Mouse (Mus musculus): ENCODE data around the gene Vps8. TPM values are rescaled to one million over a fixed set of nuclear protein-coding genes. Genes with fewer than 3 reads are reported as not detected.

Vps8 gene
- polyA plus RNA-seq, 1 experiment from 2014 or later: 25.6 TPM

- no peak for ATAC-seq
- WGBS: 75% methylated on average over 7 of the region's 7 CpGs
These were observed 147.0 kb downstream of the Vps8 start for GRCm38 (mm10) chr16:21569952-21570351.

DNA sequence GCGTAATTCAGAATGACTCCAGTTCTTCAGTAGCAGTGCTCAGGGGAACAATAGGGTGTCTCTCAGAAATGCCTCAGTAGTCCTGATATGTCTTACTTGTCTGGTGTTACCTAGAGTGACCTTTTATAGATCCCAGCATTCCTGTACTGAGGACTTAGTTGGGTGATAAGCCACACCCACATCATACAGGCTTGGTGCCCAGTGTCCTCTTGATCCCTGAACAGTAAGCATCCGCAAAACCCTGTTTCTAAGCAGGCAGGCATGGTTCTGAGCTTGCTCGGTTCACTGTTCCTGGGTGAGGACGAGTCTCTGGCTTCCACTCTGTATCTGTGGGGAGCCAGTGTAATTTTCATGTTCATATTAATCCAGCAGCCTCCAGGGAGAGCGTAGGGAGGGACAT is 147.9 kb downstream of the Vps8 start:
- no peak overlapping the region for H3K27ac ChIP-seq
- peaks cover 7% of the 10 kb centered on the region for H3K36me3 ChIP-seq (ENCODE audit: poor library complexity, severe bottlenecking)
- ATAC-seq: no peak
- WGBS: 91% methylated on average over 5 of the region's 5 CpGs
- no peaks in the 10 kb centered on the region for H3K4me1 ChIP-seq
- H3K4me3 ChIP-seq: no peak overlapping the region
- no peak overlapping the region for H3K4me2 ChIP-seq
- H3K9ac ChIP-seq: no peak overlapping the region
- no peaks in the 10 kb centered on the region for H3K9me3 ChIP-seq (replicated peaks)
- no peaks in the 10 kb centered on the region for H3K27me3 ChIP-seq

More at GRCm38 (mm10) chr16:21569952-21570351, 147.0 kb downstream of the Vps8 start:
- Histone ChIP-seq H3K4me3 (no peak overlapping the region), H3K9me3 (replicated peaks) (no peaks in the 10 kb centered on the region), H3K27ac (no peak overlapping the region), H3K4me1 (no peaks in the 10 kb centered on the region), H3K4me2 (no peak overlapping the region), H3K36me3 (ENCODE audit: poor library complexity, severe bottlenecking) (peaks cover 7% of the 10 kb centered on the region), H3K9ac (no peak overlapping the region), H3K27me3 (no peaks in the 10 kb centered on the region)

DNA sequence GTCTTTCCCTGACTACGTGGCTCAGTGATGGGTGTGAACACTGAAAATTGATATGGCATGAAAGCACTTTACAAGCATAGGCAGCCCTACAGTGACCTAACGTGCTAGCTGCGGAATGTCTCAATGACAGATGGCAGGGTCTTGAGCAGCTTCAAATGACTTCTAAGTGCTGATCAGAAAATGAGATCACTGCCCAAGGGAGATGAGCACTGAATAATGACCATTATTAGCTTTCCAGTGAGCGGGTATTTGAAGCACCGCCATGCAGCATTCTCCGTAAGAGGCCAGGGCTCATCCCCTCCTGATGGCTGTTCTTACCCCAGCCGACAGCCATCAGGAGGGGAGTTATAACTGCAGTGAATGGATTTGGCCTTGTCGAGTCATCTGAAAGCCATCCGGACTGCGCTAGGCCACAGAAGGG is 153.1 kb downstream of the Vps8 start:
- H3K27me3 ChIP-seq: no peaks in the 10 kb centered on the region
- no peak overlapping the region for H3K27ac ChIP-seq
- 70% methylated on average over 10 of the region's 10 CpGs for WGBS
- H3K4me2 ChIP-seq: no peak overlapping the region
- no peak for ATAC-seq
- H3K36me3 ChIP-seq (ENCODE audit: poor library complexity, severe bottlenecking): peaks cover 5% of the 10 kb centered on the region; the same call in 1 of the 2 replicates
- H3K4me3 ChIP-seq: no peak overlapping the region
- H3K9me3 ChIP-seq (replicated peaks): no peaks in the 10 kb centered on the region
- H3K9ac ChIP-seq: no peak overlapping the region
- no peaks in the 10 kb centered on the region for H3K4me1 ChIP-seq

- Histone ChIP-seq H3K27ac (no peak overlapping the region), H3K9ac (no peak overlapping the region), H3K4me1 (no peaks in the 10 kb centered on the region), H3K9me3 (replicated peaks) (no peaks in the 10 kb centered on the region), H3K36me3 (ENCODE audit: poor library complexity, severe bottlenecking) (no peaks in the 10 kb centered on the region), H3K4me2 (no peak overlapping the region), H3K27me3 (no peaks in the 10 kb centered on the region), H3K4me3 (no peak overlapping the region)
- 87% methylated on average over 6 of the region's 6 CpGs for WGBS
- no peak for ATAC-seq
These were observed 166.2 kb downstream of the Vps8 start for GRCm38 (mm10) chr16:21589110-21589509.

DNA sequence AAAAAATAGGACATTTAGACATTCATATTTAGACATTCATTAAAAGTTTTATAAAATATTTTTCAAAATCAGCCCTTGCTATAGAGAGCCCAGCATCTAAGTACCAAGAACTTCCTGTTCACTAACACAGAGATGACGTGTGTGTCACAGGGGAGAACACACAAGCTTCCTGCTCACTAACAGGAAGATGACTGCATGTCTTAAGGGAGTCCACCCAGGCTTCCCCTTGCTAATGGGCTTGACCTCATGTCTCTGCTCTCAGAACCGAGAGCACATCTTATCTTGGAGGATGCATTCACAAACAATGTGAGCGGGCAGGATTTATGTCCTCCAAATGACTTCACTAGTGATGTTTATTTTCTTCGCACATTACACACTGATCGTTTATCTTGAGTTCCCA is 167.9 kb downstream of the Vps8 start:
- WGBS: 87% methylated on average over 5 of the region's 5 CpGs
- no peak overlapping the region for H3K27ac ChIP-seq
- no peaks in the 10 kb centered on the region for H3K4me1 ChIP-seq
- no peaks in the 10 kb centered on the region for H3K36me3 ChIP-seq (ENCODE audit: poor library complexity, severe bottlenecking)
- H3K4me2 ChIP-seq: no peak overlapping the region
- no peak overlapping the region for H3K9ac ChIP-seq
- no peak for ATAC-seq
- no peak overlapping the region for H3K4me3 ChIP-seq
- no peaks in the 10 kb centered on the region for H3K27me3 ChIP-seq
- H3K9me3 ChIP-seq (replicated peaks): no peaks in the 10 kb centered on the region

DNA sequence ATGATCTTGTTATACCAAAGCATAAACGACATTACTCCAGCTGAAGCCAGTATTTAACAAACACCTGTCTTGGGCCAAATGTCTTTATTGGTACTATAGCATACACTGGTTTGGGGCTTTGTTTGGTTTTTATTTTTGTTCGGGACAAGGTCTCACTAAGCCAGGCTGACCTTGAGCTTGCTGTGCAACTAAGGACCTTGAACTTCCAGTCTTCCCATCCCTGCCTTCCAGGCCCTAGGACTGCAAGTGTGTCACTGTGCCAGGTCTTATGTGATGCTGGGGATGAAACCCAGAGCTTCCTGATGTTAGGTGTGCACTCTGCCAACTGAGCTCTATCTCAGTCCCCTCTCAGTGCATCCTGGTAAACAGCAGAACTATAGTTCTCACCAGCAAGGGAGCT is 168.6 kb downstream of the Vps8 start:
- ATAC-seq: no peak
- H3K9ac ChIP-seq: no peak overlapping the region
- H3K4me3 ChIP-seq: no peak overlapping the region
- H3K9me3 ChIP-seq (replicated peaks): no peaks in the 10 kb centered on the region
- H3K4me1 ChIP-seq: no peaks in the 10 kb centered on the region
- H3K4me2 ChIP-seq: no peak overlapping the region
- H3K27ac ChIP-seq: no peak overlapping the region
- WGBS: 90% methylated on average over 2 of the region's 2 CpGs
- no peaks in the 10 kb centered on the region for H3K27me3 ChIP-seq
- no peaks in the 10 kb centered on the region for H3K36me3 ChIP-seq (ENCODE audit: poor library complexity, severe bottlenecking)

GRCm38 (mm10) chr16:21595539-21595938 is 172.6 kb downstream of the Vps8 start:
- WGBS: 79% methylated on average over 6 of the region's 6 CpGs

GRCm38 (mm10) chr16:21604354-21604753 is 181.4 kb downstream of the Vps8 start:
- no peak overlapping the region for H3K27ac ChIP-seq

More at GRCm38 (mm10) chr16:21595539-21595938, 172.6 kb downstream of the Vps8 start:
- Histone ChIP-seq H3K27me3 (no peaks in the 10 kb centered on the region), H3K36me3 (ENCODE audit: poor library complexity, severe bottlenecking) (no peaks in the 10 kb centered on the region), H3K9me3 (replicated peaks) (no peaks in the 10 kb centered on the region), H3K9ac (no peak overlapping the region), H3K4me2 (no peak overlapping the region), H3K4me3 (no peak overlapping the region), H3K27ac (no peak overlapping the region), H3K4me1 (no peaks in the 10 kb centered on the region)
- no peak for ATAC-seq

DNA sequence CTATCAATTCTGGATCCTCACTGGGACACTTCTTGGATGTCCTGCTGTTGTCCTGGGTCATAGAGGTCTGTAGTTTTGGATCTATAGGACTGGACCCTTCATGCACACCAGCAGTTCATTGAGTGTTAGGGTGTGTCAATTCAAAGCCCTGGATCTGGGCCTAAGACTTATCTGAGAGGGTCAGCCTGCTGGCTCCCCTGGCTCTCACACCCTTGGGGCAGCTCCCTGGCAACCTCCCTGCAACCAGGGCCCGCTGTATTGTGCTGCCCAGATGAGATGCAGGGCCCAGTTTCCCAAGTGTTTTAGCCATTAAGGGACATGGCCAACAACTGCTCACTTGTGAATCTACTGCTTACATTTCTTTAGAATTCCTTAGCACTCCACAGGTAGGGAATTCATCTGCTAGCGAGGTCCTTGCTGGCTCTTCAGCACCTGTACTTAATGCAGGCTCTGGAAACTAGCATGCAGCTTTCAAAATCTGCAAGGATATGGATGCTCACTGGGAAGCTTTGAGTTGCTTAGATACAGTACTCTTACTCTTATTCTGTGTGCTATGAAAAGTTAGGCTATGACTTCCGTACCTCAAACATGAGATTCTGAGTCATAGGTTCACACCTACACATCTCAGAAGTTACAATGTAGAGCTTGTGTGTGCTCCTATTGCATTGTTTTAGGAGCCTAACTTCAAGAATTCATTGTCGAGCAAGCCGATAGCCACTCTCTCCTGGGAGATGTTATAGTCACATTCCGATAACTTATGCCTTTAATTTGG is 183.5 kb downstream of the Vps8 start:
- H3K9ac ChIP-seq: no peak overlapping the region
- H3K9me3 ChIP-seq (replicated peaks): no peaks in the 10 kb centered on the region
- ATAC-seq: no peak
- H3K27me3 ChIP-seq: no peaks in the 10 kb centered on the region
- no peak overlapping the region for H3K4me3 ChIP-seq
- WGBS: 91% methylated on average over 6 of the region's 6 CpGs
- no peak overlapping the region for H3K4me2 ChIP-seq
- H3K36me3 ChIP-seq (ENCODE audit: poor library complexity, severe bottlenecking): no peaks in the 10 kb centered on the region
- no peak overlapping the region for H3K27ac ChIP-seq
- peaks cover 9% of the 10 kb centered on the region; the same call in 1 of the 2 replicates for H3K4me1 ChIP-seq

More at GRCm38 (mm10) chr16:21604354-21604753, 181.4 kb downstream of the Vps8 start:
- Histone ChIP-seq H3K27me3 (no peaks in the 10 kb centered on the region), H3K36me3 (ENCODE audit: poor library complexity, severe bottlenecking) (no peaks in the 10 kb centered on the region), H3K4me1 (peaks cover 9% of the 10 kb centered on the region; the same call in 1 of the 2 replicates), H3K9me3 (replicated peaks) (no peaks in the 10 kb centered on the region), H3K4me2 (no peak overlapping the region), H3K9ac (no peak overlapping the region), H3K4me3 (no peak overlapping the region)
- no peak for ATAC-seq
- WGBS: 86% methylated on average over 6 of the region's 6 CpGs

DNA sequence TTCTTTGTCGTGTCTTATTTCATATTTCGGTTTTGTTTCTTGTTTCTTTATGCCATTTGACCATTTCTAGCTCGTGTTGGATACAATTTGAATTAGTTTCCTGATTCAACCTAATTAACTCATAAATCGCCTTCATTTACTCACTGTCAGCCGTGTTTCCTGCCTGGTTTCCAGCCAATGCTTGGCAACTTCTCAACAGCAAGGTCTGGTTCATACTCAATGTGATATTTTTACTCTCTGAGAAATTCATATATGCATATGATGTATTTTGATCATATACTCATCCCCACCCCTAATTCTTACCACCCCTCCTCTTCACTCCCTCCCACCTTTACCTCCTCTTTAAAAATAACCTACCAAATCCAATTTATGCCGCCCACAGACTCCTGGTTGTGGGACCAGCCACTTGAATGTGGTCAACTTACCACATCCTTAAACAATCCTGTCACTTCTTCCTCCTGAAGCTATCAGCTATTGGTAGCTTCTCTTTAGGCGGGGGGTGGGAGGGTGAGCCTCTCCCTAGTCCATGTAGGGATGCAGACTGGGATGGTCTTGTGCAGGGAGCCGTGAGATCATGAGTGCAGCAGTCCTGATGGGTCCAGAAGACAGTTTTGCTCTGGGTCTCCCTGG is 184.2 kb downstream of the Vps8 start:
- Histone ChIP-seq H3K27me3 (no peaks in the 10 kb centered on the region), H3K4me1 (peaks cover 9% of the 10 kb centered on the region; the same call in 1 of the 2 replicates), H3K27ac (no peak overlapping the region), H3K9ac (no peak overlapping the region), H3K36me3 (ENCODE audit: poor library complexity, severe bottlenecking) (no peaks in the 10 kb centered on the region), H3K9me3 (replicated peaks) (no peaks in the 10 kb centered on the region), H3K4me3 (no peak overlapping the region), H3K4me2 (no peak overlapping the region)
- 83% methylated on average over 8 of the region's 8 CpGs for WGBS
- no peak for ATAC-seq

DNA sequence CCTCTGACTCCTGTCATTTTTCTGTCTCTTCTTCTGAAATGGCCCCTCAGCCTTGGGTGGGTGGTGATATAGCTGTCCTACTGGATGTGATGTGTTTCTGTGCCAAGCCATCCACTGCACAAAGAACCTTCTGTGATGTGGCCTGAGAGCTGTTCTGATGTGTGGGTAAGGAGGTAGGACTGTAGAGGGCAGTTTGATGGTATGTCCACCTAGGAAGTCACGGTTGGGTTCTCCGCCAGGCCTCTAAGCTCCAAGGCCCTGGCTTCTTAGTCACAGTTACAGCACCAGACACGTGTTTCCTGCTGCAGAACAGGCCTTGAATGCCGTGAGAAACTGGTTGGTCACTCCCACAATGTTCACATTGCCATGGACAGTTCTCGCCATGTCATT is 184.7 kb downstream of the Vps8 start:
- H3K9me3 ChIP-seq (replicated peaks): no peaks in the 10 kb centered on the region
- H3K27ac ChIP-seq: no peak overlapping the region
- WGBS: 88% methylated on average over 5 of the region's 5 CpGs
- H3K9ac ChIP-seq: no peak overlapping the region
- no peak overlapping the region for H3K4me3 ChIP-seq
- ATAC-seq: no peak
- no peaks in the 10 kb centered on the region for H3K36me3 ChIP-seq (ENCODE audit: poor library complexity, severe bottlenecking)
- H3K4me1 ChIP-seq: peaks cover 9% of the 10 kb centered on the region; the same call in 1 of the 2 replicates
- H3K27me3 ChIP-seq: no peaks in the 10 kb centered on the region
- H3K4me2 ChIP-seq: no peak overlapping the region

GRCm38 (mm10) chr16:21608176-21608865 is 185.4 kb downstream of the Vps8 start:
- Histone ChIP-seq H3K4me2 (no peak overlapping the region), H3K4me1 (peaks cover 9% of the 10 kb centered on the region; the same call in 1 of the 2 replicates), H3K27me3 (no peaks in the 10 kb centered on the region), H3K9me3 (replicated peaks) (peaks cover 3% of the 10 kb centered on the region; the same call in 1 of the 2 replicates), H3K9ac (no peak overlapping the region), H3K27ac (no peak overlapping the region), H3K36me3 (ENCODE audit: poor library complexity, severe bottlenecking) (no peaks in the 10 kb centered on the region), H3K4me3 (no peak overlapping the region)
- WGBS: 75% methylated on average over 10 of the region's 10 CpGs
- ATAC-seq: no peak

All from forebrain, embryonic 13.5 days (tissue).